ENCODE assay signal across 8 mouse cellular contexts in genomic region chr9:64385511-64386465, GRCm38 (mm10). TPM values are rescaled to one million over a fixed set of nuclear protein-coding genes. Genes with fewer than 3 reads are reported as not detected.
DNase-seq lines count a peak whose midpoint lies in the region; ATAC-seq and TF ChIP-seq lines count a peak whose summit lies in the region.

TSS of gene Megf11 (plus strand) at chr9:64385626.

- peak within 1 kb of the TSS; percentile 74 for H3K4me3 ChIP-seq in forebrain, embryonic 10.5 days
- H3K4me3 ChIP-seq in intestine, embryonic 15.5 days (replicated peaks), result peak within 1 kb of the TSS; percentile 53
- peak within 1 kb of the TSS; percentile 19; the same call in 1 of the 2 replicates for H3K4me3 ChIP-seq in liver, adult 2 months (ENCODE audit: insufficient read depth, low read depth, low read length)
- peak within 1 kb of the TSS; percentile 64 for H3K4me3 ChIP-seq in neural tube, embryonic 14.5 days (ENCODE audit: low read depth, low read length)

- peak within 1 kb of the TSS; percentile 99 for H3K4me2 ChIP-seq in intestine, embryonic 15.5 days (replicated peaks)
- H3K4me2 ChIP-seq in neural tube, embryonic 14.5 days (ENCODE audit: low read depth, low read length), result peak within 1 kb of the TSS; percentile 100

- H3K27me3 ChIP-seq in forebrain, embryonic 10.5 days (ENCODE audit: poor library complexity, severe bottlenecking), result peaks cover 86% of the 10 kb centered on the region
- H3K27me3 ChIP-seq in intestine, embryonic 15.5 days (replicated peaks), result peaks cover 47% of the 10 kb centered on the region
- H3K27me3 ChIP-seq in liver, adult 2 months (ENCODE audit: control insufficient read depth, insufficient read depth, low read length), result peaks cover 19% of the 10 kb centered on the region
- peaks cover 22% of the 10 kb centered on the region for H3K27me3 ChIP-seq in neural tube, embryonic 14.5 days (ENCODE audit: control insufficient read depth, insufficient read depth, low read length)

- TF ChIP-seq CTCF in brain, embryonic 14.5 days (IDR thresholded peaks at IDR 0.05; ENCODE audit: borderline replicate concordance, extremely low read depth, insufficient read depth, insufficient read length), result no peak
- no peak for TF ChIP-seq CTCF in liver, adult 2 months (IDR thresholded peaks at IDR 0.05; ENCODE audit: low read depth, low read length)

- peaks cover 29% of the 10 kb centered on the region for H3K4me1 ChIP-seq in forebrain, embryonic 10.5 days
- H3K4me1 ChIP-seq in intestine, embryonic 15.5 days (replicated peaks), result peaks cover 17% of the 10 kb centered on the region
- peaks cover 8% of the 10 kb centered on the region for H3K4me1 ChIP-seq in liver, adult 2 months (ENCODE audit: control insufficient read depth, insufficient read depth, low read length)
- H3K4me1 ChIP-seq in neural tube, embryonic 14.5 days (ENCODE audit: control insufficient read depth, insufficient read depth, low read length), result peaks cover 10% of the 10 kb centered on the region

- H3K36me3 ChIP-seq in forebrain, embryonic 10.5 days (replicated peaks), result no peaks in the 10 kb centered on the region
- H3K36me3 ChIP-seq in intestine, embryonic 15.5 days, result no peaks in the 10 kb centered on the region
- no peaks in the 10 kb centered on the region for H3K36me3 ChIP-seq in liver, adult 2 months (ENCODE audit: control insufficient read depth, insufficient read depth, low read length)
- H3K36me3 ChIP-seq in neural tube, embryonic 14.5 days (ENCODE audit: control insufficient read depth, insufficient read depth, low read length), result no peaks in the 10 kb centered on the region

- peak; percentile 82 for ATAC-seq in intestine, embryonic 15.5 days
- peak; percentile 66; the same call in 1 of the 2 replicates for ATAC-seq in neural tube, embryonic 14.5 days (ENCODE audit: low read depth)

- H3K27ac ChIP-seq in forebrain, embryonic 10.5 days, result peak within 1 kb of the TSS; percentile 72
- no peak within 1 kb of the TSS for H3K27ac ChIP-seq in intestine, embryonic 15.5 days
- H3K27ac ChIP-seq in liver, adult 2 months (replicated peaks; ENCODE audit: insufficient read depth, low read depth, low read length), result no peak within 1 kb of the TSS
- no peak within 1 kb of the TSS for H3K27ac ChIP-seq in neural tube, embryonic 14.5 days (ENCODE audit: low read depth, low read length)

- whole genome bisulfite sequencing in forebrain, embryonic 10.5 days, result under 1% methylated on average over 92 of the region's 93 CpGs
- under 1% methylated on average over 80 of the region's 93 CpGs for WGBS in intestine, embryonic 15.5 days
- WGBS in liver, adult 2 months, result 3% methylated on average over 93 of the region's 93 CpGs
- under 1% methylated on average over 89 of the region's 93 CpGs for WGBS in neural tube, embryonic 14.5 days

- intact Hi-C loops in gastrocnemius, postnatal 14 days (cut with DNase I; ENCODE audit: low total_unique reads), result no loop called here

- no peak for TF ChIP-seq POLR2A in brain, embryonic 14.5 days (IDR thresholded peaks at IDR 0.05; ENCODE audit: borderline replicate concordance, extremely low read depth, insufficient read depth, insufficient read length, poor library complexity, severe bottlenecking)
- no peak for TF ChIP-seq POLR2A in liver, adult 2 months (IDR thresholded peaks at IDR 0.05; ENCODE audit: extremely low read depth, insufficient read depth, low read length)

- H3K9me3 ChIP-seq in forebrain, embryonic 10.5 days, result no peaks in the 10 kb centered on the region
- no peaks in the 10 kb centered on the region for H3K9me3 ChIP-seq in intestine, embryonic 15.5 days
- H3K9me3 ChIP-seq in neural tube, embryonic 14.5 days (ENCODE audit: control insufficient read depth, low read length), result no peaks in the 10 kb centered on the region

- peak within 1 kb of the TSS; percentile 48 for H3K9ac ChIP-seq in intestine, embryonic 15.5 days
- no peak within 1 kb of the TSS for H3K9ac ChIP-seq in liver, adult 2 months (ENCODE audit: low read depth, low read length)
- peak within 1 kb of the TSS; percentile 66 for H3K9ac ChIP-seq in neural tube, embryonic 14.5 days (replicated peaks; ENCODE audit: low read depth, low read length)

- peak; percentile 18 for DNase-seq in gastrocnemius, postnatal 14 days
- no peak for DNase-seq in gastrocnemius, adult 18-20 months (ENCODE audit: low spot score)
- DNase-seq in brain, embryonic 14.5 days (ENCODE audit: low read depth), result peak; percentile 90
- DNase-seq in forebrain, embryonic 10.5 days (ENCODE audit: extremely low spot score, low spot score), result peak; percentile 72
- no peak for DNase-seq in liver, adult 2 months (ENCODE audit: extremely low read depth, low read depth, low spot score)
- DNase-seq in ovary, adult 18-20 months (ENCODE audit: low spot score), result no peak

- no peaks in the 10 kb centered on the region for H3K79me2 ChIP-seq in liver, adult 2 months (ENCODE audit: control insufficient read depth, insufficient read depth, low read length)

RNA-seq across cellular contexts. Expression of gene Megf11, which starts in this region (rescaled TPM):
- under 1 TPM; 0.27 to 0.31 TPM for total RNA-seq in gastrocnemius, postnatal 14 days (2021)
- under 1 TPM; 0.45 to 0.59 TPM for total RNA-seq in gastrocnemius, adult 18-20 months (2021)
- 12.1 and 16.5 TPM in 2 replicates for polyA plus RNA-seq in brain, embryonic 14.5 days (2012; rRNA removed)
- 0.92 and 0.99 TPM in 2 replicates for polyA plus RNA-seq in forebrain, embryonic 10.5 days (2016; fragmentation: Nextera tagmentation; extraction: Ambion mirVana)
- 0.89 and 1.3 TPM in 2 replicates for polyA plus RNA-seq in intestine, embryonic 15.5 days (2015; fragmentation: Nextera tagmentation; extraction: Ambion mirVana)
- 0.07 and 0.09 TPM in 2 replicates for total RNA-seq in liver, adult 2 months (2014; rRNA removed)
- polyA plus RNA-seq in liver, adult 2 months (2012; rRNA removed), result 0.02 and 0.13 TPM in 2 replicates
- polyA plus RNA-seq in neural tube, embryonic 14.5 days (2014; fragmentation: Nextera tagmentation; extraction: Ambion mirVana), result 17.7 and 22.5 TPM in 2 replicates

Comparison
In these comparisons a context has a peak if more than half of its experiments do, and no peak if none do; other contexts are left out.
1. Peak in DNase-seq in gastrocnemius, postnatal 14 days; RNA of the gene not detected or under 1 TPM.
2. Peak in DNase-seq, H3K4me3 ChIP-seq and H3K27ac ChIP-seq in forebrain, embryonic 10.5 days; RNA of the gene not detected or under 1 TPM.
3. H3K4me3 ChIP-seq: peak in every context shown above with its lines; median percentile 74 in forebrain, embryonic 10.5 days; 64 in neural tube, embryonic 14.5 days; 53 in intestine, embryonic 15.5 days; 19 in liver, adult 2 months.